In genomic region chr3:107130661-107131326, GRCm38 (mm10) we compare ENCODE assay signal across 12 mouse cellular contexts. TPM values are rescaled to one million over a fixed set of nuclear protein-coding genes. Genes with fewer than 3 reads are reported as not detected.
DNase-seq lines count a peak whose midpoint lies in the region; ATAC-seq lines count a peak whose summit lies in the region.
"Had no signal": no experiment of that assay in that cellular context is flagged by ENCODE, and none has a peak within 500 bp of the region (broad histone marks: within the 10 kb centered on the region; RNA-seq: fewer than 3 reads in every experiment).

No protein-coding gene starts in this region.

- H3K4me1 ChIP-seq in forebrain, embryonic 15.5 days = peaks cover 15% of the 10 kb centered on the region
- H3K4me1 ChIP-seq in forebrain, embryonic 13.5 days = peaks cover 3% of the 10 kb centered on the region; the same call in 1 of the 2 replicates
- H3K4me1 ChIP-seq: limb, embryonic 12.5 days had no signal

- DNase-seq in adipocyte (ENCODE audit: low spot score) = peak; percentile 71
- peak; percentile 24 for DNase-seq in gastrocnemius, postnatal 4 days (ENCODE audit: low spot score in 2 of 2)
- peak; percentile 31 to 66 for DNase-seq in kidney, postnatal 36 days
- no peak for DNase-seq in right cerebral cortex, adult 2 months (ENCODE audit: low spot score in 2 of 2)
- DNase-seq in right cerebral cortex, postnatal 25 days = no peak
- no peak for DNase-seq in retina, postnatal 1 day
- DNase-seq: forebrain, postnatal 0 days had no signal

- H3K4me3 ChIP-seq in forebrain, embryonic 15.5 days = no peak overlapping the region
- H3K4me3 ChIP-seq in forebrain, embryonic 13.5 days = no peak overlapping the region
- H3K4me3 ChIP-seq: limb, embryonic 12.5 days had no signal

- 0 out of 2 replicates have a peak, but pooled peaks have one; percentile 20 for ATAC-seq in forebrain, embryonic 15.5 days (replicated peaks)
- ATAC-seq in forebrain, embryonic 13.5 days = no peak
- ATAC-seq: forebrain, postnatal 0 days had no signal

- H3K4me2 ChIP-seq in forebrain, embryonic 15.5 days (replicated peaks) = no peak overlapping the region
- H3K4me2 ChIP-seq in forebrain, embryonic 13.5 days = no peak overlapping the region
- H3K4me2 ChIP-seq: limb, embryonic 12.5 days had no signal

- no peak overlapping the region for H3K27ac ChIP-seq in forebrain, embryonic 15.5 days (replicated peaks)
- no peak overlapping the region for H3K27ac ChIP-seq in forebrain, embryonic 13.5 days
- H3K27ac ChIP-seq: limb, embryonic 12.5 days had no signal

- no peak overlapping the region for H3K9ac ChIP-seq in forebrain, embryonic 15.5 days (replicated peaks)
- no peak overlapping the region for H3K9ac ChIP-seq in forebrain, embryonic 13.5 days
- H3K9ac ChIP-seq: forebrain, postnatal 0 days; limb, embryonic 12.5 days had no signal

- H3K36me3 ChIP-seq in forebrain, embryonic 15.5 days = no peaks in the 10 kb centered on the region
- H3K36me3 ChIP-seq in forebrain, embryonic 13.5 days (ENCODE audit: poor library complexity, severe bottlenecking) = no peaks in the 10 kb centered on the region
- H3K36me3 ChIP-seq: limb, embryonic 12.5 days had no signal

- no peaks in the 10 kb centered on the region for H3K27me3 ChIP-seq in forebrain, embryonic 15.5 days
- no peaks in the 10 kb centered on the region for H3K27me3 ChIP-seq in forebrain, embryonic 13.5 days
- H3K27me3 ChIP-seq: limb, embryonic 12.5 days had no signal

- no peaks in the 10 kb centered on the region for H3K9me3 ChIP-seq in forebrain, embryonic 15.5 days
- no peaks in the 10 kb centered on the region for H3K9me3 ChIP-seq in forebrain, embryonic 13.5 days (replicated peaks)
- H3K9me3 ChIP-seq: limb, embryonic 12.5 days had no signal

- WGBS in forebrain, embryonic 15.5 days = 72% methylated on average over 4 of the region's 4 CpGs
- 78% methylated on average over 4 of the region's 4 CpGs for WGBS in forebrain, embryonic 13.5 days

RNA-seq across cellular contexts. Expression of gene Kcna2, which starts 29.8 kb away (rescaled TPM):
- 0.73 and 0.83 TPM in 2 replicates for polyA plus RNA-seq in forebrain, embryonic 15.5 days (2015; fragmentation: Nextera tagmentation; extraction: Ambion mirVana)
- polyA plus RNA-seq in forebrain, embryonic 13.5 days (2015; fragmentation: Nextera tagmentation; extraction: Ambion mirVana) = 0.37 and 0.49 TPM in 2 replicates
- 1 to 10 TPM; 2.8 to 4.1 TPM for total RNA-seq in gastrocnemius, postnatal 4 days (2021)
- polyA plus RNA-seq: C2C12 had no signal

RNA-seq across cellular contexts. Expression of gene Kcna10, which starts 52.1 kb away (rescaled TPM):
- polyA plus RNA-seq in forebrain, embryonic 15.5 days (2015; fragmentation: Nextera tagmentation; extraction: Ambion mirVana) = not detected in 2 replicates
- polyA plus RNA-seq in forebrain, embryonic 13.5 days (2015; fragmentation: Nextera tagmentation; extraction: Ambion mirVana) = not detected in 2 replicates
- total RNA-seq in gastrocnemius, postnatal 4 days (2021) = 1 to 10 TPM; 1.0 to 1.8 TPM
- total RNA-seq: adrenal gland, postnatal 4 days; forebrain, postnatal 0 days had no signal
- polyA plus RNA-seq: C2C12; forebrain, postnatal 0 days; limb, embryonic 12.5 days had no signal

Comparison
In these comparisons a context has a peak if more than half of its experiments do, and no peak if none do; other contexts are left out.
1. DNase-seq: peak in adipocyte (single experiment), gastrocnemius, postnatal 4 days (2 of 2) and kidney, postnatal 36 days (2 of 2); none in right cerebral cortex, adult 2 months (0 of 2), right cerebral cortex, postnatal 25 days (single experiment) and retina, postnatal 1 day (single experiment).